Mouse (Mus musculus) E14TG2a.4 (cell line): Measurements from ENCODE around the gene Med1.
"Not testable (repeated sequence)": the region's sequence is repeated elsewhere in the genome, so short reads cannot be mapped to it uniquely, and the experiment has no call there.

ENCODE experiments used
- H3K27me3 ChIP-seq: 2 replicates; pipeline ENCODE4 v1.6.1; 2014; ENCODE audit warnings: low read length, control low read depth; ENCODE audit not compliant: insufficient read depth
- H3K36me3 ChIP-seq: 2 replicates; pipeline ENCODE4 v1.6.1; 2014; ENCODE audit warnings: low read length, control low read depth; ENCODE audit not compliant: insufficient read depth
- H3K4me1 ChIP-seq: replicated peaks from 2 replicates; pipeline ENCODE4 v1.6.1; 2014; ENCODE audit warnings: low read depth, low read length, control low read depth
- H3K4me3 ChIP-seq: replicated peaks from 2 replicates; pipeline ENCODE4 v1.5.1; 2014; ENCODE audit warnings: mild to moderate bottlenecking, low read length
- H3K9me3 ChIP-seq: 2 replicates; pipeline ENCODE4 v1.6.1; 2014; ENCODE audit warnings: low read length, control low read depth
- CTCF ChIP-seq: conservative IDR thresholded peaks from 2 replicates; pipeline ENCODE4 v1.5.1; 2014; ENCODE audit warnings: low read length
- NANOG ChIP-seq: IDR thresholded peaks from 2 replicates; pipeline ENCODE4 v1.6.1; 2014; ENCODE audit warnings: borderline replicate concordance, low read length, mixed read lengths
- POU5F1 ChIP-seq: IDR thresholded peaks from 2 replicates; pipeline ENCODE4 v1.6.1; 2014; ENCODE audit warnings: low read length, borderline replicate concordance

Med1 gene

DNA sequence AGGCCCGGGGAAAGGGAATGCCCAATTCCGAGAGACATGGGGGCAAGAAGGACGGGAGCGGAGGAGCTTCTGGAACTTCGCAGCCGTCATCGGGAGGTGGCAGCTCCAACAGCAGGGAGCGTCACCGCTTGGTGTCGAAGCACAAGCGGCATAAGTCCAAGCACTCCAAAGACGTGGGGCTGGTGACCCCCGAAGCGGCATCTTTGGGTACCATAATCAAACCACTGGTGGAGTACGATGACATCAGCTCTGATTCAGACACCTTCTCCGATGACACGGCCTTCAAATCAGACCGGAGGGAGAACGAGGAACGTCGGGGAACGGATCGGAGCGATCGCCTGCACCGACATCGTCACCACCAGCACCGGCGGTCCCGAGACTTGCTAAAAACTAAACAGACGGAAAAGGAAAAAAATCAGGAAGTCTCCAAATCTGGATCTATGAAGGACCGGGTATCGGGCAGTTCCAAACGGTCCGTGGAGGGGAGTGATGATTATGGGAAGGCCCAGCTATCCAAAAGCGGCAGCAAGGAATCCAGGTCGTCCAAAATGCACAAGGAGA, 10.3 kb upstream of the Med1 start:
- Histone ChIP-seq H3K36me3 (peaks cover 43% of the 10 kb centered on the region), H3K27me3 (no peaks in the 10 kb centered on the region), H3K9me3 (no peaks in the 10 kb centered on the region), H3K4me3 (peak overlapping the region; percentile 98), H3K4me1 (peaks cover 62% of the 10 kb centered on the region)
- TF ChIP-seq CTCF (no peak), NANOG (no peak), POU5F1 (no peak)

GRCm38 (mm10) chr11:98202641-98203350, 9.7 kb upstream of the Med1 start, which contains the start of gene Cdk12:
Cdk12 (plus strand) TSS chr11:98203059.
- H3K36me3 ChIP-seq: peaks cover 36% of the 10 kb centered on the region

GRCm38 (mm10) chr11:98201791-98202640, 8.9 kb upstream of the Med1 start:
- TF ChIP-seq NANOG (no peak), CTCF (no peak), POU5F1 (no peak)

More at GRCm38 (mm10) chr11:98202641-98203350, 9.7 kb upstream of the Med1 start, which contains the start of gene Cdk12:
- H3K4me1 ChIP-seq: peaks cover 63% of the 10 kb centered on the region
- H3K27me3 ChIP-seq: no peaks in the 10 kb centered on the region
- no peaks in the 10 kb centered on the region for H3K9me3 ChIP-seq
- TF ChIP-seq POU5F1: no peak
- TF ChIP-seq NANOG: no peak
- no peak for TF ChIP-seq CTCF
- H3K4me3 ChIP-seq: peak within 1 kb of the TSS; percentile 98

DNA sequence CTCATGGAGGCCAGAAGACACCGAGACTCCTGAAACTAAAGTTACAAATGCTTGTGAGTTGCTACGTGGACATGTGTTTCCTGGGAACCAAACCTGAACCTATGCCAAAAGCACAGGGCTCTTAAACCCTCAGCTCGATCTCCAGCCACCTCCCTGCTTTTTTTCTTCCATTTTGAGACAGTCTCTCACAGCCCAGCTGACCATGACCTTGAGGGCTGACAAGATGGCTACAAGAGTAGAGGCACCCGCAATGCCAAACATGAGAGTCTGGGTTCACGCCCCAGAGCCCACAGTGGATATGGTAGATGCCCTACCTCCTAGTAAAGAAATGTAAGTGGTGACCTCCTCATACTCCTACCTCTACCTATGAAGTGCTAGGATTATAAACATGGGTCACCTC, 2.3 kb downstream of the Med1 start:
- Histone ChIP-seq H3K9me3 (no peaks in the 10 kb centered on the region), H3K4me1 (peaks cover 59% of the 10 kb centered on the region), H3K4me3 (no peak overlapping the region), H3K27me3 (no peaks in the 10 kb centered on the region), H3K36me3 (peaks cover 56% of the 10 kb centered on the region)
- TF ChIP-seq NANOG (no peak), POU5F1 (no peak), CTCF (no peak)

More at GRCm38 (mm10) chr11:98201791-98202640, 8.9 kb upstream of the Med1 start:
- no peaks in the 10 kb centered on the region for H3K27me3 ChIP-seq
- H3K9me3 ChIP-seq: no peaks in the 10 kb centered on the region
- H3K36me3 ChIP-seq: peaks cover 29% of the 10 kb centered on the region
- peak overlapping the region; percentile 98 for H3K4me3 ChIP-seq
- peaks cover 58% of the 10 kb centered on the region for H3K4me1 ChIP-seq

GRCm38 (mm10) chr11:98187640-98188395, 5.3 kb downstream of the Med1 start:
- H3K27me3 ChIP-seq: no peaks in the 10 kb centered on the region
- H3K4me1 ChIP-seq: peaks cover 53% of the 10 kb centered on the region
- peaks cover 84% of the 10 kb centered on the region for H3K36me3 ChIP-seq
- TF ChIP-seq POU5F1 (no peak), CTCF (no peak)
- H3K9me3 ChIP-seq: no peaks in the 10 kb centered on the region
- no peak overlapping the region for H3K4me3 ChIP-seq

DNA sequence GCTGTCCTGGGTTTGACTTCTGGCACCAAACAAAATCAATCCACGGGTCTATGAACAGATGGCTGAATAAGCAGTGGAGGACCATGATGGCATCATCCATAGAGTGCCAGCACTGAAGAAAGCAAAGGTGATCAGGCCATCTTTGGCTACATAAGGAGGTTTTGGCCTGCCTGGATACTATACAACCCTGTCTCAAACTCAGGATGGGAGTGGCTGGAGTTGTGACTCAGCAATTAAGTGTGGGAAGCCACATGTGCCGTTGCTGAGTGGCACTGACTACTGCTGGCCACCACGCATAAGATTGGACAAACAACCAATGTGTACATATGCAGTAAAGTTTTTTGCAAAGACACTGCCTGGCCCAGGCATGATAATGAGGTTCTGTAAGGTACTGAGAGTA, 10.9 kb downstream of the Med1 start:
- H3K9me3 ChIP-seq, H3K27me3 ChIP-seq, H3K4me3 ChIP-seq: not testable (repeated sequence)
- H3K36me3 ChIP-seq: peaks cover 91% of the 10 kb centered on the region
- peaks cover 21% of the 10 kb centered on the region for H3K4me1 ChIP-seq

DNA sequence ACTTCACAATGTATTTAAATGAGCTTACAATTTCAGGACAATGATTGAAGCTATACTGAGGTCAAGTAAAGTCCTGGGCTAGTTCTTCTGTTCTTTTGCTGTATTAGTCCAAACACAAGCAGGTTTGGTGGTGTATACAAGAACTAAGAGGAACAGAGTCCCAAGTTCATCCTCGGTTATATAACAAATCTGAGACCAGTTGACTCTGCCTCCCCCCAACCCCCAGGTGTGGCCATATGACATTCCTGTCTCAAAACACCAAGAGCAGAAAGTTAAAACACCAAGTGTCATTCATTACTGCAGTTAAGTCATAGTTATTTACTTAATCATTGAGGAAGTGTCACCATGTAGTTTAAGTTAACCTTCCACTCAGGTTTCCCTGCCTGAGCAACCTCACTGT, 24.7 kb downstream of the Med1 start:
- Histone ChIP-seq H3K9me3 (no peaks in the 10 kb centered on the region), H3K27me3 (no peaks in the 10 kb centered on the region)
- TF ChIP-seq NANOG (no peak), CTCF (no peak), POU5F1 (no peak)

GRCm38 (mm10) chr11:98155094-98155493, 38.0 kb downstream of the Med1 start:
- Histone ChIP-seq H3K4me1 (peaks cover 17% of the 10 kb centered on the region), H3K27me3 (no peaks in the 10 kb centered on the region)

More for the DNA sequence above, 24.7 kb downstream of the Med1 start:
- no peak overlapping the region for H3K4me3 ChIP-seq
- no peaks in the 10 kb centered on the region for H3K4me1 ChIP-seq
- H3K36me3 ChIP-seq: peaks cover 95% of the 10 kb centered on the region

More at GRCm38 (mm10) chr11:98155094-98155493, 38.0 kb downstream of the Med1 start:
- Histone ChIP-seq H3K9me3 (no peaks in the 10 kb centered on the region), H3K4me3 (no peak overlapping the region), H3K36me3 (peaks cover 77% of the 10 kb centered on the region)
- no peak for TF ChIP-seq NANOG
- no peak for TF ChIP-seq POU5F1
- no peak for TF ChIP-seq CTCF
